Mouse (Mus musculus): ENCODE data around the gene Myo10.

The Myo10 gene

GRCm38 (mm10) chr15:25622200-25622866 is at the start of gene Myo10:
Myo10 (plus strand) TSS chr15:25622525.
- in situ Hi-C loops (cut with MboI; ENCODE audit: low sequenced_read_pairs), result no loop called here

GRCm38 (mm10) chr15:25573113-25573512 is 49.2 kb upstream of the Myo10 start:
- in situ Hi-C loops (cut with MboI; ENCODE audit: low sequenced_read_pairs), result no loop called here

DNA sequence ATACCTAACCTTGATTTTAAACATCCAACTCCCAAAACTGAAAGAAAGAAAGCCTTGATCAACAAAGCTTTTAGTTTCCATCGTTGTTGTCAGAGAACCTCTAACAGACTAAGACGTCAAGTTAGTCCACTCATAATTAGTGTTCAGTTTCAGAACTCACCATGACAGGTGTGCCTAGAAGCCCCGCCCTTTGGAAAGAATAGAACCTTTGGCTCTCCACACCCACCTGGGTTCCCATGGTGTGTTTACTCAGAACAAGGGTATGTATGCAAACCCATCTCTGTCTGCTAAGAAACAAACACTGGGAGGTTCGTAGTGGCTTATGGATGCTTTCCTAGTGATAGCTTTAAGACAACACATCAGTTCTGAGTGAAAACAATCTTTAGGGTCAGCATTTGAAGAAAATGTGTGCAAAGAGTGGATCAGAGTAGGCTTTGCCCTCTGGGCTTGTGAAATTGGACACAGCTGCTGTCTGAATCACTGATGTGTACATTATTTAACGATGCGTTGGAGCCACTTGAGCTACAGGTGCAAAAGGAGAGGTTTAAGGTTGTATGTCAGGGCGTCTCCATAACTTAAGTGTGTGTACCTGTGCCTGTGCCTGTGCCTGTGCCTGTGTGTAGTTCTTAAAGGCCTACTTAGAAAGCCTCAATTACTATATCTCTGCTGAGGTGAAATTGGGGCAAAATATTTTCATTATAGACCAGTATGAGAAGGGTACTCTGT is 48.3 kb upstream of the Myo10 start:
- in situ Hi-C loops (cut with MboI; ENCODE audit: low sequenced_read_pairs), result no loop called here

DNA sequence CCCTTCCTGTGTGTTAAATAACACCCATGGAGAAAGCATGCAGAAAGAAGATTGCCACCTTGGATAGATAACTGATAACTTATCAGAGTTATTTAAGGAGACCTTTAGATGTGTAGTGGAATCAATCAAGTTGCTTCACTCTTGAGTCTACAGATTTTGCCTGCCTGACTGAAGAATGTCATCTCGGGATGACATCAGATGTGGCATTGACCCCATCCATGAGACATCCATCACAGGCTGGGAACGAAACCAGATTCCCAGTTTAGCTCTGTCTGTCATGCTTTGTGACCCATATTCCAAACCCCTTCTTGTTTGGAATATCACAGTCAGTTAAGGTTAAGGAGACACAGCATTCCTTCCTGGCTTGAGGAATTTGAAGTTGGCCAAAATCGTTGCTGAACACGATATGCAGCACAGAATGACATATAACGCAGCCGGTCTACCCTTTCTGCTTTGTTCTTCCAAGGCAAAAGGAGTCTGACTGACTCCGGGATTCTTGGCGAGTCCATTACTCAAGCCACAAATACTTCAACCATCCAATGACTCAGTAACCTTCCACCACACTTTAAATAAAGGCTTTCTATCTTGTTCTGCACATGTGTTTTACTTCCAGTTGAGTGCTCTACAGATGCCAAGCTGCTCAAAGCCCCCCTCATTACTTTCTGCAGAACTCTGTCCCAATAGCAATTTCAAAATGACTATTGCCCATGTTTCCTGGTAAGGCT is 44.8 kb upstream of the Myo10 start:
- in situ Hi-C loops (cut with MboI; ENCODE audit: low sequenced_read_pairs), result no loop called here

GRCm38 (mm10) chr15:25578369-25578768 is 44.0 kb upstream of the Myo10 start:
- in situ Hi-C loops (cut with MboI; ENCODE audit: low sequenced_read_pairs), result no loop called here

DNA sequence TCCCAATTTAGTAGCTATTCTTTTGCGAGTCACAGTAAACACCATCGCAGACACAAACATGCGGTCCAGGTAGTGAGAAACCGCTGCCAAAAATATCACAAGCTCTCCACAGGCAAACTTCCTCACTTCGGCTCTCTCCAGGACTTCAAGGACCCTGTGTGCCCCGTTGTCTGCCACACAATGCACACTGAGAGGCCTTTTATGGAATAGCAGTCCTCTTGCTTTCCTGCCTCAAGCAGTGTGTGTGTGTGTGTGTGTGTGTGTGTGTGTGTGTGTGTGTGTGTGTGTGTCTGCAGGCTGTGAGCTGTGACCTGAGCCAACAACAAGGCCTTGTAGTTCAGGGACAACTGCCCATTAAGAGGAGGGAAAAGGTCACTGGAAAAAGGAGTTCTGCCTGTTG is 41.6 kb upstream of the Myo10 start:
- in situ Hi-C loops (cut with MboI; ENCODE audit: low sequenced_read_pairs), result no loop called here

- in situ Hi-C loops (cut with MboI; ENCODE audit: low sequenced_read_pairs), result no loop called here
Observed at GRCm38 (mm10) chr15:25582055-25582454, 40.3 kb upstream of the Myo10 start.

- in situ Hi-C loops (cut with MboI; ENCODE audit: low sequenced_read_pairs), result no loop called here
Observed at GRCm38 (mm10) chr15:25583361-25583760, 39.0 kb upstream of the Myo10 start.

GRCm38 (mm10) chr15:25586828-25587227 is 35.5 kb upstream of the Myo10 start:
- in situ Hi-C loops (cut with MboI; ENCODE audit: low sequenced_read_pairs), result no loop called here

DNA sequence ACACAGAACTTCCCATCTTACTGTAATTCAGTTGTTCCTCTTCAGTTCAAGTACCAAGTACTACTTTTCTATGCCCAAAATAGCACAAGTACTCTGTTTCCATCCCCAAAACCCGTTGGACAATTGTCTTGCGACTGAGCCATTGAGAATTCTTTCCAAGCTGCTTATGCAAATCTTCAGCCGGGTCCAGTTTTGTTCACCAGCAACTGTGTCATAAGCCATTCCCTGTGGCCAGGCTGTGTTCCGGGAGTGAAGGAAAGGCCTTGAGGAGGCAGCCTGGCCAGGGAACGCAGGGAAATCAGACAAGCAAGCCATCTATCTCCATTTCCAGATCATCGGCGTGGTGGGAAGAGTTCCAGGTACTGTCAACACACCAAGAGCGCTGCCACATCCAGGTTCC is 34.4 kb upstream of the Myo10 start:
- in situ Hi-C loops (cut with MboI; ENCODE audit: low sequenced_read_pairs), result no loop called here

- in situ Hi-C loops (cut with MboI; ENCODE audit: low sequenced_read_pairs), result no loop called here
Observed at GRCm38 (mm10) chr15:25589318-25589902, 32.9 kb upstream of the Myo10 start.

GRCm38 (mm10) chr15:25589916-25590315 is 32.4 kb upstream of the Myo10 start:
- in situ Hi-C loops (cut with MboI; ENCODE audit: low sequenced_read_pairs), result no loop called here

DNA sequence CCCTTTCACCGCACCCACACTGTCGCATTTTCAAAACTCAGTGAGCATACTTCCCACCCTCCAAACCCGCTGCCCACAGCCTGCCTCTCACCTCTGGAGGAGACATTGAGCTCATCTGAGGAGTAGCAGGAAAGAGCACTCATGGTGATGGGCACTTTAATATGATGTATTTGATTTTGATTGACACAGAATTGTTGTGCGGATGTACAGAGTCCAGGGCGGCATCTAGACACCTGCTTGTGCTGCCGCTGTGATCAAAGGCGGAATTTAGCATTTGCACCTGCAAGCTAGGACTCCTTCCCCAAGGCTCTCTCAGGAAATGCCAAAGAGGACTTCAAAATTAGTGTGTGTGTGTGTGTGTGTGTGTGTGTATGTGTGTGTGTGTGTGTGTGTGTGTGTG is 31.4 kb upstream of the Myo10 start:
- in situ Hi-C loops (cut with MboI; ENCODE audit: low sequenced_read_pairs), result no loop called here

DNA sequence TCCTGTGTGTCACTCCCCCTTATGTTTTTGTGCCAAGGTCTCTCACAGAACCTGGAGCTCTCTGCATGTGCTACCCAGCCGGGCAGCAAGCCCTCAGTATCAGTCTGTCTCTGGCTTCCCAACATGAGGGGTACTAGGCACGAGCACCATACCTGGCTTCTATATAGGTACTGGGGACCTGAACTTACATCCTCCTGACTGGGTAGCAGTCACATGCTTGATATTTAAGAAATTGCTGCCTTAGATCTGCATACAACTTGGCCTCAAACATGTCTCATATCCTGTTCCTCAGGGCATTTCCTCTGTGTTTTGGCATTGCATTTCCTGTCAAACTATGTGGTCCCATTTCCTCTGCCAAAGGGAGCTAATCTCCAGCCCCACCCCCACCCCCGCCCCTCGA is 30.4 kb upstream of the Myo10 start:
- in situ Hi-C loops (cut with MboI; ENCODE audit: low sequenced_read_pairs), result no loop called here

- in situ Hi-C loops (cut with MboI; ENCODE audit: low sequenced_read_pairs), result no loop called here
Observed at GRCm38 (mm10) chr15:25593469-25594150, 28.7 kb upstream of the Myo10 start.

DNA sequence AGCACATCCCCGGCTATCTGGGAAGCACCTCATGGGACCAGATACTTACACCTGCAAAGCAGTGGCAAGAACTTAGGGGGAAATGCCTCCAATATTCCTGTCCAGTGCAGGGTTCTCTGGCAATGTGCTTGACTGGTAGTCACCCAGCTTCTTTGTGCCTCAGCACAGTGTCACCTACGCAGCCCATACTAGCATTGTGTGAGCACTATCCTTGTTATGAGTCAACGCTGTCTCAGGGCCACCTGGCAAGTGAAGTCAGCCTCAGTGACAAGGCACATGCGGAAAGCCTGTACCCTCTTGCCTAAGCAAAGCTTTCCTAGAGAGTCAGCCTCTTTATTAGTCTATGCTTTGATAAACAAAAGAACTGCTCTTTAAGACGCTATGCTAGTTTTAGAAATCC is 24.0 kb upstream of the Myo10 start:
- in situ Hi-C loops (cut with MboI; ENCODE audit: low sequenced_read_pairs), result no loop called here

GRCm38 (mm10) chr15:25602306-25602705 is 20.0 kb upstream of the Myo10 start:
- in situ Hi-C loops (cut with MboI; ENCODE audit: low sequenced_read_pairs), result no loop called here

DNA sequence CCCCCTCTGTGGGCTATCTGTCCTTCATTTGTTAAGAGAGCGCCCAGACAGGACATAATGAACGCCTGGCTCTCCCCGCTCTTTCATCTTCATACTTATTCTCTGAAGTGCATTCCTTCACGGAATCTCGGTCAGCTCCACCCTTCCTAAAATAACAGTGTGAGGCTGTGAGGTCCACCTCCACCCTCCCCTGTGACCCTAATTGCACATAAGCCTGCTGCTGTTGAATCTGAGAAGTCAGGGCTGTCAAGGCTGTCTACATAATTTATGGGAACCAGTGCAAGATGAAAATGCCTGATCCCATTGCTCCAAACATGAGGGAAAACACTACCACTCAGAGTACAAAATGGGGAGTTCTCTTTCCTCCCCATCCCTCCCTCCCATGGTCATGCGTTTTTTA is 19.0 kb upstream of the Myo10 start:
- in situ Hi-C loops (cut with MboI; ENCODE audit: low sequenced_read_pairs), result no loop called here

- in situ Hi-C loops (cut with MboI; ENCODE audit: low sequenced_read_pairs), result no loop called here
Observed at GRCm38 (mm10) chr15:25604231-25604630, 18.1 kb upstream of the Myo10 start.

DNA sequence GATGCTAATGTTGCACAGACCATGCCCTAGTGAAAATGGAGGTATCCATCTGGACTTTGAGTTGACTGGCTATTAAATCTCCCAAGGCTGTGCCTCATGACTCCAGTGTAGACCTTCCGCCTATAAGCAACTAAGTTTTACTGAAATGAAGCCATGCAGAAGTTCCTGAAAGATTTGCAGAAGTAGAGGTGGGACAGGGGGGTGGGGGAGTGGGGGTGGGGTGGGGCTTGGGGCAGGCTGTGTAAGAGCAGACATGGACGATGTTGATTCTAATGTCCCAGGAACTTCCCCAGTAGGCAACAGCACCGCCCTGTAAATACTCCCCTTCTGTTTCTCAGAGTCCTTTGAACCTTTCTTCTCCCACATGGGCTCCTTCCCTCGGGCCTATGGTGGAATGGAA is 16.9 kb upstream of the Myo10 start:
- in situ Hi-C loops (cut with MboI; ENCODE audit: low sequenced_read_pairs), result no loop called here

DNA sequence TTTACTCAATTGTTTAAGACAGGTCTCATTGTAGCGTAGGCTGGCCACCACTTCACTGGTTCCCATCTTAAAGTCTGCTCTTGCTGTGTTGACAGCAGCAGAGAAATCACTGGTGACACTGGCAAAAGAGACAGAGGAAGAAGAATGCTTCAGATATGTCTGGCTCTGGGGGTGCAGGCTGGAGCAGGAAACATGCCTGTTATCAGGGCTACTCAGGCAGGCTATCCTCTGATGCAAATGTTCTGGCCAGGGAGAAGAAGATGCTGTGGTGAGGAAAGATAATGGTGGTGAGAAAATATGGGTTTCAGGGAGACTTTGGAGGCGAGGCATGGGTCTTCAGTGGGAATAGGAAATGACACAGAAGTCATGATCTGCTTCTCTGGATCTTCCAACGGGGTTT is 13.6 kb upstream of the Myo10 start:
- in situ Hi-C loops (cut with MboI; ENCODE audit: low sequenced_read_pairs), result no loop called here

Data from CH12F3 (cell line).